Mouse (Mus musculus) midbrain, embryonic 11.5 days (tissue): Measurements from ENCODE around the gene Gfra1. TPM values are rescaled to one million over a fixed set of nuclear protein-coding genes. Genes with fewer than 3 reads are reported as not detected.

Source experiments
- ATAC-seq: fragments of 200-750 bp; cut with Nextera tagmentation; 2 replicates; pipeline ENCODE4 v1.8.0; 2017; ENCODE audit warnings: moderate TSS enrichment, moderate library complexity; ENCODE audit not compliant: low FRiP score
- DNase-seq: peaks from one replicate; pipeline ENCODE4 v3.0.0; 2015; ENCODE audit warnings: low spot score; ENCODE audit errors: missing footprints
- H3K27ac ChIP-seq: fragments of 300-500 bp; sonication (generic); 2 replicates; pipeline ENCODE4 v1.5.1; 2014; ENCODE audit warnings: low read depth, low read length
- H3K27me3 ChIP-seq: fragments of 300-500 bp; sonication (generic); 2 replicates; pipeline ENCODE4 v1.6.1; 2014; ENCODE audit warnings: mild to moderate bottlenecking, low read length, moderate library complexity, mixed read lengths; ENCODE audit not compliant: control insufficient read depth, insufficient read depth
- H3K36me3 ChIP-seq: fragments of 300-500 bp; sonication (generic); 2 replicates; pipeline ENCODE4 v1.6.1; 2014; ENCODE audit warnings: mild to moderate bottlenecking, low read length, moderate library complexity, mixed read lengths; ENCODE audit not compliant: control insufficient read depth, insufficient read depth
- H3K4me1 ChIP-seq: fragments of 300-500 bp; sonication (generic); 2 replicates; pipeline ENCODE4 v1.6.1; 2014; ENCODE audit warnings: low read length; ENCODE audit not compliant: control insufficient read depth, insufficient read depth
- H3K4me2 ChIP-seq: fragments of 300-500 bp; sonication (generic); 2 replicates; pipeline ENCODE4 v1.6.1; 2014; ENCODE audit warnings: mild to moderate bottlenecking, moderate library complexity
- H3K4me3 ChIP-seq: fragments of 300-500 bp; sonication (generic); 2 replicates; pipeline ENCODE4 v1.5.1; 2014; ENCODE audit warnings: low read depth, low read length
- H3K9ac ChIP-seq: fragments of 300-500 bp; sonication (generic); 2 replicates; pipeline ENCODE4 v1.6.1; 2014; ENCODE audit warnings: low read length
- H3K9me3 ChIP-seq: fragments of 300-500 bp; sonication (generic); 2 replicates; pipeline ENCODE4 v1.6.1; 2016; ENCODE audit warnings: low read length; ENCODE audit not compliant: control insufficient read depth
- WGBS: fragments of 180-500 bp; shearing (Covaris S2); extraction: QIAGEN DNeasy Blood & Tissue Kit; methylation state at CpG from one replicate; pipeline ENCODE4 v1.1.7; 2014; 5-methylcytosine and 5-hydroxymethylcytosine counted together
- polyA plus RNA-seq: library from polyadenylated mRNA; unstranded; fragments of >200 nt; fragmentation: Nextera tagmentation; extraction: Ambion mirVana; gene quantifications from 2 replicates; pipeline ENCODE4 v1.2.1, GENCODE M21; 2014

Gene Gfra1
- polyA plus RNA-seq, 1 experiment from 2014 or later: 26.7 TPM

DNA sequence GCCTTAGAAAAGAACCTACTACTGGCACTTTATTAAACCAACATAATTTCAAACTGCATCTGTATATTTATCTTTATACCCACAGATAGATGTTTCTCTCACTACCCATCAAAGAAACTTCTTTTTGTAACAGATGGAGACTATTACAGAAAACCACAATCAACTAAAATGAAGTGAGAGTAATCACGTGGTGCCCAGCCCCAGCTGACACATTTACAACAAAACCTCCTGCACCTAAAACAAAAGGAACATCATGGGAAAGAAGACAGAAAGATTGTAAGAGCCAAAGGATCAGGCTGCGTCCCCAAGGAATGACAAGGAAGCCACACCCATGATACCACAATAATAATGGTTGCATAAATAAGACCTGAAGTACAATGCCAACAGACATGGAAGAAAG, 143.2 kb downstream of the Gfra1 start:
- H3K27ac ChIP-seq: no peak overlapping the region
- no peaks in the 10 kb centered on the region for H3K36me3 ChIP-seq
- peaks cover 11% of the 10 kb centered on the region; the same call in 1 of the 2 replicates for H3K9me3 ChIP-seq
- no peak overlapping the region for H3K9ac ChIP-seq
- no peaks in the 10 kb centered on the region for H3K27me3 ChIP-seq
- no peak overlapping the region for H3K4me2 ChIP-seq
- 87% methylated on average over 2 of the region's 2 CpGs for WGBS
- no peak overlapping the region for H3K4me3 ChIP-seq
- ATAC-seq (no peak), DNase-seq (no peak)
- no peaks in the 10 kb centered on the region for H3K4me1 ChIP-seq

DNA sequence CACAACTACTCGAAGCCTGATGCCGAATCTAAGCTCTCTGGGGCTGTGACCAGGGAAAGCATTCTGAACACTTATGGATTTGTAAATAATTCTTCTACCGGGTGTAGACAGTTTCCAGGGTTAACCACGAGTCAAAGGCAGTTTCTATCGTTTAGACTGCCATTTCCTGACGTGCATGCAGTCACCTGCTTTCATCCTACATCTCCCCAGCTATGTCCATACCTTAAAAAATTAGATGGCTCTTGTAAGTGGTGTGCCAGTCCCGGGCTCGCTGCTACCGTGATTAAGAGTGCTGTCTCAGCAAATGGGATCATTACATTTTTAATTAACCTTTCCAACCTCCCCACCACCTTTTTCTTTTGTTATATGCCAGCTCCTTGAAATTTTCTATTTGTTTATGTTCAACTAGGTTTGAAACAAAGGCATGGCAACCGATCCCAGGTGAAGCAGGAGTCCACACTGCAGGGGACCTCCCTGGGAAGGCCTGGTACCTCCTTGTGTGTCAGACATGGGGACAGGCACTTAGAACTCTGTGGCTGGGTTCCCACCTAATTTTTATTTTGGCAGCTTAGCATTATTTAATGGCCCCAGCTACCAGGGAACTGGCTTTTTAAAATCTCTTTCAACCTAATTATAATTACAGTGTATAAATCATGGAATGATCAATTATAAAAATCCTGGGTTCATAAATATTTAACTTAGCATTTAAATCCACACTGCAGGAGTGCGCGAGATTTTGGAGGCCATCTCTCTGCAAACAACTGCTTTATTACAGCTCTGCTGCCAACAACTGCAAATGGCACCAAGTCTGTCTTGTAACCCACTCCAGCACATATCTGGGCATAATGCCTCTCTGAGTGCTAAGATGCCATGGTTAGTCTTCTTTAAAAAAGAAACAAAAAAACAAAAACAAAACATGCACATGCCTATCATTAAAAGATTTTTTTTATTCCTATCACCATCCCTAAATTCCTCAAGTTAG, 145.1 kb downstream of the Gfra1 start:
- ATAC-seq (no peak), DNase-seq (peak; percentile 53)
- no peaks in the 10 kb centered on the region for H3K36me3 ChIP-seq
- no peak overlapping the region for H3K4me2 ChIP-seq
- WGBS: 70% methylated on average over 12 of the region's 12 CpGs
- H3K4me1 ChIP-seq: no peaks in the 10 kb centered on the region
- H3K27ac ChIP-seq: peak overlapping the region; percentile 26; the same call in 1 of the 2 replicates
- H3K9me3 ChIP-seq: peaks cover 11% of the 10 kb centered on the region; the same call in 1 of the 2 replicates
- H3K27me3 ChIP-seq: no peaks in the 10 kb centered on the region
- H3K4me3 ChIP-seq: no peak overlapping the region
- H3K9ac ChIP-seq: no peak overlapping the region

DNA sequence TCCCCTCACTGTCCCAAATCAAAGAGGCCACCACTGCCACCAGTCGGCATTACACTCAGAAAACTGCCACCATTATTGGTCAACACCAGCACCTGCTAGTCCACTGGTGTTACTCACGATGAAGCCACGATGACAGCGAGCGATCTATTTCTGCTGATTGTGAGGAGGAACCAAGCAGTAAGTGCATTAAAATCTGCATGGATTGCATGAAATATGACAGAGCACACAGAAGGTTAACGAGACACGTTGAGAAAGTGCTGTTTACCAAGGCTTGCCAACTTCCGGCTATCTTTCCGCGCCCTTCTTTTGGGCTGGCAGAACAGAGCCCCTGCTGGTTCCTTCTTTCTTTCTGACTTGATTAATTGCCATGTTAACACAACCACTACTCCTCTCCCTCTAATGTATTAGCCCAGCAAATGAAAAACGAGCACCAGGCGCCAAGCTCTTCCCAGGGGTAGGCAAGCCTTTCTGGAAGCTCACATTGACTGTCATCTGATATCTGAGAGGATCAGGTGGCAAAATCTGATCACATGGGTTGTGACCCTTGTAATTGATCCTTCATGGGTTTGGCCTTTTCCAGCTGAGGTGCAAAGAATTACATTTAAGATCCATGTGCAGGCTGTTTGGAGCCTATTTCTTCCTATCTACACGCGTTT, 146.0 kb downstream of the Gfra1 start:
- H3K4me2 ChIP-seq: no peak overlapping the region
- ATAC-seq: no peak
- DNase-seq: peak; percentile 70
- H3K27me3 ChIP-seq: no peaks in the 10 kb centered on the region
- no peak overlapping the region for H3K4me3 ChIP-seq
- no peak overlapping the region for H3K9ac ChIP-seq
- H3K9me3 ChIP-seq: peaks cover 11% of the 10 kb centered on the region; the same call in 1 of the 2 replicates
- 79% methylated on average over 14 of the region's 14 CpGs for WGBS
- no peak overlapping the region; the same call in 1 of the 2 replicates for H3K27ac ChIP-seq
- H3K4me1 ChIP-seq: no peaks in the 10 kb centered on the region
- H3K36me3 ChIP-seq: no peaks in the 10 kb centered on the region

DNA sequence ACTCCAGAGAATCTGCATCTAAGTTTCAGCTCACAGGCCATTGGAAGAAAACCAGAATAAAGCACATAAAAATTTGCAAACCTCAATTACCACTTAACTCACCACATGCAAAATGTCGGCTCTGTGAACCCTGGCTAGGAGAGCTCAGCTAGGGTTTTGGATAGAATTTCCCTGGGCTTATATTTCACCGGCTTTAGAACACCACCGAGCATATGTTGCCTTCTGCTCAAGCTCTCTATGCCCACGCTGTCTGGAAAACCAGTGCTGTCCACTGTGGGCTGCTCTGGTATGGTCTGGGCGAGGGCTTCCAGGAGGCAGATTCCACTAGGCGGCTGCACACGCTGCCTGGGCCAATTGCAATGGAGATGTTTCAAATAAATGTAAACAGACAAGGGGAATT, 154.6 kb downstream of the Gfra1 start:
- 87% methylated on average over 7 of the region's 7 CpGs for WGBS
- DNase-seq: no peak
- Histone ChIP-seq H3K4me1 (no peaks in the 10 kb centered on the region), H3K27me3 (no peaks in the 10 kb centered on the region), H3K9me3 (no peaks in the 10 kb centered on the region), H3K27ac (no peak overlapping the region), H3K4me3 (no peak overlapping the region), H3K9ac (no peak overlapping the region), H3K4me2 (no peak overlapping the region), H3K36me3 (no peaks in the 10 kb centered on the region)
- no peak for ATAC-seq

DNA sequence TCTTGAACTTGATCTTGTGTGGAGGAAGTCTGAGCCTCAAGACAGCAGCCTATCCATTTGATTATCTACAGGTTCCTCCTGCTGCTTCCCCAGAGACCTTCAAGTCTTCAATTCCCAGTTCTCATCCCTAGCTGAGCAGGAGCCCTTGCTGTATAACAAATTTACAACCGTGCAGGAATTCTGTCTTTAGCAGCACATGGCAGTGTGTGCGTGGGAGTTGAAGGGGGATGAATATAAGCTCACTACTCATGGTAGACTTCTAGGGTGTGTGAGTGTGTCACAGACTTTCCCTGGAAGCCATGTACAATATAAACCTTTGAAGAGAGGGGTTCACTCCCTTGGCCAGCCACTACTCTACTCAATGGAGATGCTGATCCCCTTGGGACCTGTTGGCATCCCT, 157.8 kb downstream of the Gfra1 start:
- ATAC-seq (no peak), DNase-seq (no peak)
- Histone ChIP-seq H3K4me3 (no peak overlapping the region), H3K9ac (no peak overlapping the region), H3K27ac (no peak overlapping the region), H3K27me3 (no peaks in the 10 kb centered on the region), H3K4me1 (no peaks in the 10 kb centered on the region), H3K9me3 (no peaks in the 10 kb centered on the region), H3K36me3 (no peaks in the 10 kb centered on the region), H3K4me2 (no peak overlapping the region)
- WGBS: 94% methylated on average over 2 of the region's 2 CpGs

DNA sequence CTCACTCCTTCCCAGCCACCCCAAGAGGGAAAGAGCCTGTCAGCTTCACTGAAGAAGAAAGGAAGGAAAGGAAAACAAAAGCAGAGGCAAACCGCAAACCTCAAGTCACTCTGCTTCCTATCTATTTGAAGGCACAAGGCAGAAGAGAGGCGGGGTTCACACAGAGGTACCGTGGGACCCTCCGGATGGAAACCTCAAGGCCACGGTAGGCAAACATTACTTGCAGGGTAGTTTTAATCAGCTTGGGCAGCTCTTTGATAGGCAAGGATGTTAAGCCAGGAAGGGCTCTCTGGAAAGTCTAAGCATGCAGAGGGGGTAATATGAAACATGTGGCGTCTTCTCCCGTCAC, 158.9 kb downstream of the Gfra1 start:
- 73% methylated on average over 7 of the region's 7 CpGs for WGBS
- no peak for DNase-seq
- H3K9ac ChIP-seq: no peak overlapping the region
- H3K36me3 ChIP-seq: no peaks in the 10 kb centered on the region
- no peak overlapping the region for H3K27ac ChIP-seq
- no peak for ATAC-seq
- H3K4me2 ChIP-seq: no peak overlapping the region
- H3K4me1 ChIP-seq: no peaks in the 10 kb centered on the region
- no peaks in the 10 kb centered on the region for H3K27me3 ChIP-seq
- no peaks in the 10 kb centered on the region for H3K9me3 ChIP-seq
- H3K4me3 ChIP-seq: no peak overlapping the region

DNA sequence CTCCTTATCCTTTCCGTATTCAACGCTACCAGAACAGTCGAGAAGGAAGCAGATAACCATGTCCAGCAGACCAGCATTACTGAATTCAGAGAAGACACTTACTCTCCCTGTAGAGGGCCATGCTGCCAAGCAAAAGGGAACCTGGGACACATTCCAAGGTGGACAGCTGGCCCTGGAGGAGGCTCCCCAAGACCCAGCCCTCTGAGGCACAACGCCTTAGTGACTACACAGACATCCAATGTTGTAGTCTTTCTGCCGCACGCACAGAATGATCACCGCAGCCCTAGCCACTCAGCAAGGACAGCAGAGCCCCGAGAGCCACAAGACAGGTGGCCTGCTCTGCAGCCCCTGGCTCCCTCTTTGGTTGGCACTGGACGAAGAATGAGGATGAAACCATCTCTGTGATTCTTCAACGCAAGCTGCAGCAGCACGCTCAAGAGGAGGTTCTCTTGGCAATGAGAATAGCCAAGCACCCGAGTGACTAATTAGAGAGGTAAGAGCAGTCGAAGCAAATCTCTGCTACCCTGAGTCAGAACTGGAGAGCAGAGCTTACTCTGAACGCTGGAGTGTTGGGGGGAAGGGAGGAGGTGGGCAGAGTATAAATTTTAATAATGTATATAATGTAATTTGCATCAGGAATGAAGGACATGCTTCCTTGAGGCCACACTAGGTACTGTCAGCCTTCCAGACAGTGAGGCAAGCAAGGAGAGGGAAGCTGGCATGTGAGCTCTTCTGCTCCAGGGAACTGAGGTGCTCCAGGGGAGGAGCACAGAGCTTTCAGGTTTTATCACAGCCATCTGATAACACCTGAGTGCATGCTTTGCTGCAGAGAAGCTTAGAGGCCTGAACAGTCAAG, 159.5 kb downstream of the Gfra1 start:
- H3K27me3 ChIP-seq: no peaks in the 10 kb centered on the region
- H3K36me3 ChIP-seq: no peaks in the 10 kb centered on the region
- H3K9me3 ChIP-seq: no peaks in the 10 kb centered on the region
- H3K4me3 ChIP-seq: no peak overlapping the region
- DNase-seq (no peak), ATAC-seq (no peak)
- WGBS: 89% methylated on average over 14 of the region's 14 CpGs
- H3K4me1 ChIP-seq: no peaks in the 10 kb centered on the region
- no peak overlapping the region for H3K4me2 ChIP-seq
- H3K27ac ChIP-seq: no peak overlapping the region
- no peak overlapping the region for H3K9ac ChIP-seq

DNA sequence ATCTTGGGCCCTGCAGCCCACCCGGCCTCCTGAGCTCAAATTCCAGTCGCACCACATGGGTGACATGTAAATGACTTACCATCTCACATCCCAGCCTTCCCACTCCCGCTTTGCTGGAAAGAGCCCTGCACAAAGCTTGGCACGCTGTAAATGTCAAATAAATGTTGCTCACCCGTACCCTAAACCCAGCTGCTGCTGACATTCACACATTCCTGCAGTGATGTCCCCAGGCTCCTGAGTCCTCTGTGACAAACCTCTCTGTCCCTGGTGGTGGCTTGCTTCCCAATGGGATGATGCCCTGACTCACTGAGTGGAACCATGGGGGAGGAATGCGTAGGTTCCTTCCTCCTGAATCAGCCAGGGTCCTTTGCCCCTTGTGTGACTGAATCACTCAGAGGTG, 167.6 kb downstream of the Gfra1 start:
- Histone ChIP-seq H3K36me3 (no peaks in the 10 kb centered on the region), H3K27me3 (no peaks in the 10 kb centered on the region), H3K4me1 (no peaks in the 10 kb centered on the region), H3K9me3 (no peaks in the 10 kb centered on the region), H3K27ac (no peak overlapping the region), H3K9ac (no peak overlapping the region), H3K4me3 (no peak overlapping the region), H3K4me2 (no peak overlapping the region)
- WGBS: 82% methylated on average over 6 of the region's 6 CpGs
- DNase-seq: no peak
- ATAC-seq: no peak
